Mouse (Mus musculus): ENCODE measurements at regions not wholly inside any gene's neighbourhood (a gene's known extent, or its start where the extent isn't known, plus 50 kb on each side); places are given as distances from the start of the nearest gene placed in this dataset.
A peak's percentile ranks its signal among the peaks of the same experiment; 100 is the strongest.

GRCm38 (mm10) chr9:61011066-61011465 lies 216.7 kb downstream of the Uaca start:
- Histone ChIP-seq H3K9ac (ENCODE audit: low read depth, low read length) (no peak overlapping the region), H3K36me3 (ENCODE audit: control insufficient read depth, insufficient read depth, low read length) (no peaks in the 10 kb centered on the region), H3K9me3 (ENCODE audit: control insufficient read depth, low read length) (peaks cover 3% of the 10 kb centered on the region; the same call in 1 of the 2 replicates), H3K4me1 (ENCODE audit: control insufficient read depth, insufficient read depth, low read depth, low read length) (no peaks in the 10 kb centered on the region), H3K4me2 (ENCODE audit: low read length) (no peak overlapping the region), H3K4me3 (ENCODE audit: low read length) (no peak overlapping the region), H3K27me3 (replicated peaks; ENCODE audit: control insufficient read depth, insufficient read depth, low read length) (no peaks in the 10 kb centered on the region), H3K27ac (ENCODE audit: low read depth, low read length) (no peak overlapping the region)
- ATAC-seq: no peak

GRCm38 (mm10) chr9:61012771-61013540 lies 218.6 kb downstream of the Uaca start:
- Histone ChIP-seq H3K27me3 (replicated peaks; ENCODE audit: control insufficient read depth, insufficient read depth, low read length) (no peaks in the 10 kb centered on the region), H3K4me1 (ENCODE audit: control insufficient read depth, insufficient read depth, low read depth, low read length) (no peaks in the 10 kb centered on the region), H3K4me2 (ENCODE audit: low read length) (no peak overlapping the region), H3K4me3 (ENCODE audit: low read length) (no peak overlapping the region), H3K27ac (ENCODE audit: low read depth, low read length) (no peak overlapping the region), H3K9me3 (ENCODE audit: control insufficient read depth, low read length) (peaks cover 3% of the 10 kb centered on the region; the same call in 1 of the 2 replicates), H3K9ac (ENCODE audit: low read depth, low read length) (no peak overlapping the region), H3K36me3 (ENCODE audit: control insufficient read depth, insufficient read depth, low read length) (no peaks in the 10 kb centered on the region)
- 67% methylated on average over 19 of the region's 19 CpGs for WGBS
- peak; percentile 40; the same call in 1 of the 2 replicates for ATAC-seq

- Histone ChIP-seq H3K27ac (ENCODE audit: low read depth, low read length) (no peak overlapping the region), H3K9me3 (ENCODE audit: control insufficient read depth, low read length) (peaks cover 3% of the 10 kb centered on the region; the same call in 1 of the 2 replicates), H3K9ac (ENCODE audit: low read depth, low read length) (no peak overlapping the region), H3K27me3 (replicated peaks; ENCODE audit: control insufficient read depth, insufficient read depth, low read length) (peaks cover 3% of the 10 kb centered on the region; the same call in 1 of the 2 replicates), H3K4me1 (ENCODE audit: control insufficient read depth, insufficient read depth, low read depth, low read length) (no peaks in the 10 kb centered on the region), H3K36me3 (ENCODE audit: control insufficient read depth, insufficient read depth, low read length) (no peaks in the 10 kb centered on the region), H3K4me2 (ENCODE audit: low read length) (no peak overlapping the region), H3K4me3 (ENCODE audit: low read length) (no peak overlapping the region)
- WGBS: 76% methylated on average over 8 of the region's 8 CpGs
- ATAC-seq: no peak
Observed at GRCm38 (mm10) chr9:61014151-61014550, 219.8 kb downstream of the Uaca start.

GRCm38 (mm10) chr9:61015374-61015890 lies 221.1 kb downstream of the Uaca start:
- 50% methylated on average over 15 of the region's 15 CpGs for WGBS
- no peak overlapping the region for H3K4me2 ChIP-seq (ENCODE audit: low read length)
- no peak overlapping the region for H3K4me3 ChIP-seq (ENCODE audit: low read length)
- H3K4me1 ChIP-seq (ENCODE audit: control insufficient read depth, insufficient read depth, low read depth, low read length): no peaks in the 10 kb centered on the region
- H3K27ac ChIP-seq (ENCODE audit: low read depth, low read length): no peak overlapping the region
- H3K9me3 ChIP-seq (ENCODE audit: control insufficient read depth, low read length): peaks cover 3% of the 10 kb centered on the region; the same call in 1 of the 2 replicates
- H3K9ac ChIP-seq (ENCODE audit: low read depth, low read length): no peak overlapping the region
- no peak for ATAC-seq
- H3K27me3 ChIP-seq (replicated peaks; ENCODE audit: control insufficient read depth, insufficient read depth, low read length): peaks cover 3% of the 10 kb centered on the region; the same call in 1 of the 2 replicates
- H3K36me3 ChIP-seq (ENCODE audit: control insufficient read depth, insufficient read depth, low read length): no peaks in the 10 kb centered on the region

- Histone ChIP-seq H3K27ac (ENCODE audit: low read depth, low read length) (no peak overlapping the region), H3K9ac (ENCODE audit: low read depth, low read length) (no peak overlapping the region), H3K9me3 (ENCODE audit: control insufficient read depth, low read length) (peaks cover 5% of the 10 kb centered on the region; the same call in 1 of the 2 replicates), H3K36me3 (ENCODE audit: control insufficient read depth, insufficient read depth, low read length) (no peaks in the 10 kb centered on the region), H3K4me2 (ENCODE audit: low read length) (no peak overlapping the region), H3K4me1 (ENCODE audit: control insufficient read depth, insufficient read depth, low read depth, low read length) (no peaks in the 10 kb centered on the region), H3K27me3 (replicated peaks; ENCODE audit: control insufficient read depth, insufficient read depth, low read length) (peaks cover 3% of the 10 kb centered on the region; the same call in 1 of the 2 replicates), H3K4me3 (ENCODE audit: low read length) (no peak overlapping the region)
- WGBS: 44% methylated on average over 10 of the region's 10 CpGs
- ATAC-seq: no peak
Observed at GRCm38 (mm10) chr9:61016673-61017072, 222.3 kb downstream of the Uaca start.

- Histone ChIP-seq H3K9ac (ENCODE audit: low read depth, low read length) (no peak overlapping the region), H3K9me3 (ENCODE audit: control insufficient read depth, low read length) (0 out of 2 replicates have a peak, but pooled peaks cover 2% of the 10 kb centered on the region), H3K4me3 (ENCODE audit: low read length) (no peak overlapping the region), H3K4me2 (ENCODE audit: low read length) (no peak overlapping the region), H3K27me3 (replicated peaks; ENCODE audit: control insufficient read depth, insufficient read depth, low read length) (peaks cover 3% of the 10 kb centered on the region; the same call in 1 of the 2 replicates), H3K27ac (ENCODE audit: low read depth, low read length) (no peak overlapping the region), H3K36me3 (ENCODE audit: control insufficient read depth, insufficient read depth, low read length) (no peaks in the 10 kb centered on the region), H3K4me1 (ENCODE audit: control insufficient read depth, insufficient read depth, low read depth, low read length) (no peaks in the 10 kb centered on the region)
- ATAC-seq: no peak
- 72% methylated on average over 4 of the region's 4 CpGs for WGBS
Observed at GRCm38 (mm10) chr9:61019938-61020337, 225.6 kb downstream of the Uaca start.

- H3K9ac ChIP-seq (ENCODE audit: low read depth, low read length): no peak overlapping the region
- WGBS: 86% methylated on average over 5 of the region's 5 CpGs
- H3K9me3 ChIP-seq (ENCODE audit: control insufficient read depth, low read length): 0 out of 2 replicates have a peak, but pooled peaks cover 2% of the 10 kb centered on the region
- H3K27ac ChIP-seq (ENCODE audit: low read depth, low read length): no peak overlapping the region
- H3K27me3 ChIP-seq (replicated peaks; ENCODE audit: control insufficient read depth, insufficient read depth, low read length): peaks cover 3% of the 10 kb centered on the region; the same call in 1 of the 2 replicates
- ATAC-seq: no peak
- no peak overlapping the region for H3K4me2 ChIP-seq (ENCODE audit: low read length)
- H3K36me3 ChIP-seq (ENCODE audit: control insufficient read depth, insufficient read depth, low read length): no peaks in the 10 kb centered on the region
- H3K4me3 ChIP-seq (ENCODE audit: low read length): no peak overlapping the region
- H3K4me1 ChIP-seq (ENCODE audit: control insufficient read depth, insufficient read depth, low read depth, low read length): no peaks in the 10 kb centered on the region
Observed at GRCm38 (mm10) chr9:61021810-61022209, 227.5 kb downstream of the Uaca start.

- no peak overlapping the region for H3K4me2 ChIP-seq (ENCODE audit: low read length)
- no peaks in the 10 kb centered on the region for H3K36me3 ChIP-seq (ENCODE audit: control insufficient read depth, insufficient read depth, low read length)
- 0 out of 2 replicates have a peak, but pooled peaks cover 2% of the 10 kb centered on the region for H3K9me3 ChIP-seq (ENCODE audit: control insufficient read depth, low read length)
- ATAC-seq: no peak
- no peaks in the 10 kb centered on the region for H3K4me1 ChIP-seq (ENCODE audit: control insufficient read depth, insufficient read depth, low read depth, low read length)
- H3K9ac ChIP-seq (ENCODE audit: low read depth, low read length): no peak overlapping the region; the same call in 1 of the 2 replicates
- H3K4me3 ChIP-seq (ENCODE audit: low read length): no peak overlapping the region
- H3K27me3 ChIP-seq (replicated peaks; ENCODE audit: control insufficient read depth, insufficient read depth, low read length): peaks cover 3% of the 10 kb centered on the region; the same call in 1 of the 2 replicates
- H3K27ac ChIP-seq (ENCODE audit: low read depth, low read length): no peak overlapping the region
- 77% methylated on average over 6 of the region's 6 CpGs for WGBS
Observed at GRCm38 (mm10) chr9:61022371-61023026, 228.2 kb downstream of the Uaca start.

GRCm38 (mm10) chr9:61025341-61025740 lies 231.0 kb downstream of the Uaca start:
- no peak overlapping the region for H3K4me2 ChIP-seq (ENCODE audit: low read length)
- peaks cover 6% of the 10 kb centered on the region for H3K4me1 ChIP-seq (ENCODE audit: control insufficient read depth, insufficient read depth, low read depth, low read length)
- ATAC-seq: no peak
- 95% methylated on average over 6 of the region's 6 CpGs for WGBS
- H3K4me3 ChIP-seq (ENCODE audit: low read length): no peak overlapping the region
- 0 out of 2 replicates have a peak, but pooled peaks cover 2% of the 10 kb centered on the region for H3K9me3 ChIP-seq (ENCODE audit: control insufficient read depth, low read length)
- H3K9ac ChIP-seq (ENCODE audit: low read depth, low read length): no peak overlapping the region
- no peak overlapping the region for H3K27ac ChIP-seq (ENCODE audit: low read depth, low read length)
- H3K27me3 ChIP-seq (replicated peaks; ENCODE audit: control insufficient read depth, insufficient read depth, low read length): no peaks in the 10 kb centered on the region
- H3K36me3 ChIP-seq (ENCODE audit: control insufficient read depth, insufficient read depth, low read length): no peaks in the 10 kb centered on the region
